Mouse (Mus musculus) heart, embryonic 14.5 days (tissue): ENCODE measurements around the gene Fat4. TPM values are rescaled to one million over a fixed set of nuclear protein-coding genes. Genes with fewer than 3 reads are reported as not detected.

Source experiments
- ATAC-seq: fragments of 200-750 bp; cut with Nextera tagmentation; 2 replicates; pipeline ENCODE4 v1.8.0; 2017; ENCODE audit warnings: low read depth, moderate TSS enrichment; ENCODE audit not compliant: insufficient number of reproducible peaks, insufficient read depth, low FRiP score
- H3K27ac ChIP-seq, 2 experiments: fragments of 200-500 bp in 1 of 2; fragments of 300-500 bp in 1 of 2; sonication (generic) in 1 of 2; replicated peaks in 1 of 2; 2 replicates each; pipeline ENCODE4 v1.5.1; 2012 to 2014; ENCODE audit warnings: low read depth in 2 of 2, low read length in 2 of 2, control low read depth in 1 of 2, mild to moderate bottlenecking in 1 of 2, mixed read lengths in 1 of 2; ENCODE audit not compliant: control insufficient read depth in 1 of 2, insufficient read depth in 1 of 2
- H3K27me3 ChIP-seq: fragments of 300-500 bp; sonication (generic); 2 replicates; pipeline ENCODE4 v1.6.1; 2014; ENCODE audit warnings: mild to moderate bottlenecking, low read length, control low read depth; ENCODE audit not compliant: control insufficient read depth, insufficient read depth
- H3K36me3 ChIP-seq: fragments of 300-500 bp; sonication (generic); 2 replicates; pipeline ENCODE4 v1.6.1; 2014; ENCODE audit warnings: mild to moderate bottlenecking, control low read depth, low read length, mixed read lengths; ENCODE audit not compliant: control insufficient read depth, insufficient read depth
- H3K4me1 ChIP-seq, 2 experiments: fragments of 200-500 bp in 1 of 2; fragments of 300-500 bp in 1 of 2; sonication (generic) in 1 of 2; 2 replicates each; pipeline ENCODE4 v1.6.1; 2012 to 2014; ENCODE audit warnings: low read length in 2 of 2, control low read depth in 1 of 2, mixed read lengths in 1 of 2; ENCODE audit not compliant: control insufficient read depth in 2 of 2, insufficient read depth in 2 of 2
- H3K4me2 ChIP-seq: fragments of 300-500 bp; sonication (generic); 2 replicates; pipeline ENCODE4 v1.6.1; 2014; ENCODE audit warnings: mild to moderate bottlenecking, low read length
- H3K4me3 ChIP-seq, 2 experiments: fragments of 200-500 bp in 1 of 2; fragments of 300-500 bp in 1 of 2; sonication (generic) in 1 of 2; 2 replicates each; pipeline ENCODE4 v1.5.1; 2012 to 2014; ENCODE audit warnings: low read length in 2 of 2, mild to moderate bottlenecking in 2 of 2, control low read depth in 1 of 2, low read depth in 1 of 2, moderate library complexity in 1 of 2; ENCODE audit not compliant: control insufficient read depth in 1 of 2, insufficient read depth in 1 of 2
- H3K9ac ChIP-seq: fragments of 300-500 bp; sonication (generic); 2 replicates; pipeline ENCODE4 v1.6.1; 2014; ENCODE audit warnings: mild to moderate bottlenecking, low read length
- H3K9me3 ChIP-seq: fragments of 300-500 bp; sonication (generic); 2 replicates; pipeline ENCODE4 v1.6.1; 2016; ENCODE audit warnings: low read length, control low read depth; ENCODE audit not compliant: control insufficient read depth
- WGBS: fragments of 180-500 bp; shearing (Covaris S2); extraction: QIAGEN DNeasy Blood & Tissue Kit; methylation state at CpG from one replicate; pipeline ENCODE4 v1.1.7; 2014; 5-methylcytosine and 5-hydroxymethylcytosine counted together
- polyA plus RNA-seq: library from polyadenylated mRNA; unstranded; fragments of >200 nt; fragmentation: Nextera tagmentation; extraction: Ambion mirVana; gene quantifications from 2 replicates; pipeline ENCODE4 v1.2.1, GENCODE M21; 2014

Gene Fat4
- polyA plus RNA-seq, 1 experiment from 2014 or later = 4.9 TPM

- Histone ChIP-seq H3K4me2 (no peak overlapping the region), H3K27me3 (no peaks in the 10 kb centered on the region), H3K4me3 (no peak overlapping the region), H3K36me3 (no peaks in the 10 kb centered on the region), H3K9ac (no peak overlapping the region), H3K9me3 (no peaks in the 10 kb centered on the region), H3K4me1 (peaks cover 0 to 4% of the 10 kb centered on the region in 2 experiments; a peak in 2 of 4 replicates), H3K27ac (no peak overlapping the region)
- no peak for ATAC-seq
- 80% methylated on average over 10 of the region's 10 CpGs for WGBS
Measured at GRCm38 (mm10) chr3:39047621-39048303, 161.0 kb downstream of the Fat4 start.

GRCm38 (mm10) chr3:39048304-39048667 is 161.5 kb downstream of the Fat4 start:
- Histone ChIP-seq H3K9ac (no peak overlapping the region), H3K36me3 (no peaks in the 10 kb centered on the region), H3K9me3 (no peaks in the 10 kb centered on the region), H3K27me3 (no peaks in the 10 kb centered on the region), H3K4me1 (peaks cover 0 to 4% of the 10 kb centered on the region in 2 experiments; a peak in 2 of 4 replicates), H3K4me2 (no peak overlapping the region), H3K27ac (no peak overlapping the region), H3K4me3 (no peak overlapping the region)
- WGBS = 80% methylated on average over 5 of the region's 5 CpGs
- ATAC-seq = no peak

- no peak for ATAC-seq
- Histone ChIP-seq H3K9ac (no peak overlapping the region), H3K9me3 (no peaks in the 10 kb centered on the region), H3K4me3 (no peak overlapping the region), H3K27ac (no peak overlapping the region), H3K27me3 (no peaks in the 10 kb centered on the region), H3K36me3 (no peaks in the 10 kb centered on the region), H3K4me1 (peaks cover 0 to 4% of the 10 kb centered on the region in 2 experiments; a peak in 2 of 4 replicates), H3K4me2 (no peak overlapping the region)
- 71% methylated on average over 1 of the region's 1 CpGs for WGBS
Measured at GRCm38 (mm10) chr3:39050130-39050529, 163.4 kb downstream of the Fat4 start.

GRCm38 (mm10) chr3:39053072-39053471 is 166.3 kb downstream of the Fat4 start:
- Histone ChIP-seq H3K9ac (no peak overlapping the region), H3K9me3 (no peaks in the 10 kb centered on the region), H3K4me1 (peaks cover 0 to 4% of the 10 kb centered on the region in 2 experiments; a peak in 2 of 4 replicates), H3K27me3 (no peaks in the 10 kb centered on the region), H3K36me3 (no peaks in the 10 kb centered on the region), H3K4me3 (no peak overlapping the region), H3K4me2 (no peak overlapping the region), H3K27ac (no peak overlapping the region)
- WGBS = 76% methylated on average over 6 of the region's 6 CpGs
- ATAC-seq = no peak
